ENCODE assay signal across 8 mouse cellular contexts in genomic region chrX:134686267-134686666, GRCm38 (mm10). TPM values are rescaled to one million over a fixed set of nuclear protein-coding genes. Genes with fewer than 3 reads are reported as not detected.
DNase-seq lines count a peak whose midpoint lies in the region; ATAC-seq and TF ChIP-seq lines count a peak whose summit lies in the region.

Armcx4 (plus strand) TSS chrX:134686519.

- no peaks in the 10 kb centered on the region for H3K9me3 ChIP-seq in embryonic facial prominence, embryonic 10.5 days
- H3K9me3 ChIP-seq in intestine, postnatal 0 days (ENCODE audit: control insufficient read depth), result no peaks in the 10 kb centered on the region

- TF ChIP-seq CTCF in intestine, postnatal 0 days (IDR thresholded peaks at IDR 0.05; ENCODE audit: low read depth), result peak; percentile 41

- peak within 1 kb of the TSS; percentile 69 for H3K4me3 ChIP-seq in embryonic facial prominence, embryonic 10.5 days
- peak within 1 kb of the TSS; percentile 43 for H3K4me3 ChIP-seq in intestine, postnatal 0 days (ENCODE audit: low read depth, low read length)

- H3K27ac ChIP-seq in embryonic facial prominence, embryonic 10.5 days (replicated peaks), result peak within 1 kb of the TSS; percentile 93
- peak within 1 kb of the TSS; percentile 71 for H3K27ac ChIP-seq in intestine, postnatal 0 days (ENCODE audit: low read depth, low read length)

- WGBS in embryonic facial prominence, embryonic 10.5 days, result 19% methylated on average over 33 of the region's 33 CpGs
- 20% methylated on average over 32 of the region's 33 CpGs for WGBS in intestine, postnatal 0 days

- H3K36me3 ChIP-seq in embryonic facial prominence, embryonic 10.5 days (replicated peaks), result peaks cover 33% of the 10 kb centered on the region
- H3K36me3 ChIP-seq in intestine, postnatal 0 days (ENCODE audit: control insufficient read depth, insufficient read depth), result no peaks in the 10 kb centered on the region

- H3K27me3 ChIP-seq in embryonic facial prominence, embryonic 10.5 days (replicated peaks; ENCODE audit: low read depth, poor library complexity, severe bottlenecking), result peaks cover 59% of the 10 kb centered on the region
- H3K27me3 ChIP-seq in intestine, postnatal 0 days (replicated peaks; ENCODE audit: control insufficient read depth, insufficient read depth, low read length), result 0 out of 2 replicates have a peak, but pooled peaks cover 3% of the 10 kb centered on the region

- peak; percentile 68 for ATAC-seq in intestine, postnatal 0 days
- peak; percentile 71 for ATAC-seq in megakaryocyte-erythroid progenitor cell, adult 5-6 weeks (replicated peaks; ENCODE audit: low FRiP score, low TSS enrichment, poor library complexity, severe bottlenecking)

- peak within 1 kb of the TSS; percentile 31; the same call in 1 of the 2 replicates for H3K9ac ChIP-seq in intestine, postnatal 0 days (ENCODE audit: low read depth, low read length)

- intact Hi-C loops in left cerebral cortex, postnatal 25 days (cut with DNase I), result loop anchor here (1.0 to 5.0 kb wide), 2 partner anchors 32 to 74 kb away; no protein-coding TSS in a partner anchor

- H3K4me2 ChIP-seq in intestine, postnatal 0 days (replicated peaks; ENCODE audit: low read depth), result peak within 1 kb of the TSS; percentile 63

- H3K4me1 ChIP-seq in embryonic facial prominence, embryonic 10.5 days, result peaks cover 10% of the 10 kb centered on the region
- H3K4me1 ChIP-seq in intestine, postnatal 0 days (replicated peaks; ENCODE audit: control insufficient read depth, insufficient read depth, low read length), result no peaks in the 10 kb centered on the region

- peak; percentile 7 for DNase-seq in urinary bladder, postnatal 25 days (ENCODE audit: low spot score)
- no peak for DNase-seq in urinary bladder, postnatal 10 days (ENCODE audit: low spot score)
- peak; percentile 92 for DNase-seq in embryonic facial prominence, embryonic 10.5 days (ENCODE audit: low spot score)
- DNase-seq in heart, adult 18-20 months, result peak; percentile 35 to 57
- DNase-seq in left cerebral cortex, postnatal 25 days (ENCODE audit: low spot score in 2 of 2), result peak; percentile 59 to 74
- peak; percentile 71 for DNase-seq in right cerebral cortex, postnatal 25 days

RNA-seq across cellular contexts. Expression of gene Armcx4, which starts in this region (rescaled TPM):
- polyA plus RNA-seq in embryonic facial prominence, embryonic 10.5 days (2016; fragmentation: Nextera tagmentation; extraction: Ambion mirVana), result 6.3 and 7.1 TPM in 2 replicates
- 1 to 10 TPM; 3.6 to 6.0 TPM for total RNA-seq in heart, adult 18-20 months (2021)
- polyA plus RNA-seq in intestine, postnatal 0 days (2015; fragmentation: Nextera tagmentation; extraction: Ambion mirVana), result 1.2 and 1.4 TPM in 2 replicates
- total RNA-seq in left cerebral cortex, postnatal 25 days (2021), result 10 to 100 TPM; 37.7 to 39.5 TPM
- 0.30 TPM in 1 of 2 replicates, not detected in the other for total RNA-seq in megakaryocyte-erythroid progenitor cell, adult 5-6 weeks (2014; fragmentation: Nextera tagmentation)
- total RNA-seq in megakaryocyte-erythroid progenitor cell, adult 5-6 weeks (2017), result 0.05 and 0.34 TPM in 2 replicates

Comparison
In these comparisons a context has a peak if more than half of its experiments do, and no peak if none do; other contexts are left out.
1. RNA of gene Armcx4 (total RNA-seq): 37.7 to 39.5 TPM in left cerebral cortex, postnatal 25 days; 3.6 to 6.0 TPM in heart, adult 18-20 months and 0.05 to 0.34 TPM in megakaryocyte-erythroid progenitor cell, adult 5-6 weeks; every median in the first group is over 4 times any median in the second.
2. Peak in ATAC-seq in megakaryocyte-erythroid progenitor cell, adult 5-6 weeks; RNA of the gene not detected or under 1 TPM.